Mouse (Mus musculus): ENCODE data around the gene Ppp1r12a. TPM values are rescaled to one million over a fixed set of nuclear protein-coding genes. Genes with fewer than 3 reads are reported as not detected.

Gene Ppp1r12a
- polyA plus RNA-seq, 1 experiment = 18.5 TPM

DNA sequence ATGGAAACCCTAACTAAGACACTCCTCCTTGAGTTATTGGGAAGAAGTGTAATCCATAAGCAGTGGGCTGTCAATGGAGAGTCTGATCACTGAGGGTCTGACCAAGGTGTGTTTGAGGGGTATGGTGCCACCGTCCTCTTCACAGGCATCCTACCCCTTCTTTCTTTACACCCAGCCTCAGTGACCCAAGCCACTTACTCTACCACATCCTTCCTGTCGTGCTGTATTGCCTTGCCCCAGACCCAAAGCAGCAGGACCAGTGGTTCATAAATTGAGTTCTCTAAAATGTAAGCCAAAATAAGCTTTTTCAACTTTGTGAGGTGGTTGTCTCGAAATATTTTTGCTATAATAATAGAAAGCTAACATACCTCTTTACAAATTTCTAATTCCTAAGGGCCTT is 22.2 kb upstream of the Ppp1r12a start:
- no peaks in the 10 kb centered on the region for H3K27me3 ChIP-seq (ENCODE audit: control insufficient read depth, insufficient read depth, insufficient read length)
- no peak overlapping the region for H3K4me2 ChIP-seq (ENCODE audit: low read depth)
- no peak for TF ChIP-seq MYOD1 (IDR thresholded peaks at IDR 0.05; ENCODE audit: control insufficient read depth in 1 of 3, insufficient read length in 2 of 3, low read depth in 2 of 3)
- TF ChIP-seq CEBPB (IDR thresholded peaks at IDR 0.05; ENCODE audit: insufficient read depth, poor library complexity, severe bottlenecking) = no peak
- no peak for TF ChIP-seq MYOG (IDR thresholded peaks at IDR 0.05; ENCODE audit: control insufficient read depth in 1 of 3, insufficient read depth in 1 of 3, insufficient read length in 2 of 3, low read depth in 2 of 3)
- no peak for TF ChIP-seq TCF3 (IDR thresholded peaks at IDR 0.05; ENCODE audit: insufficient read length, low read depth)
- TF ChIP-seq SRF (IDR thresholded peaks at IDR 0.05; ENCODE audit: control insufficient read depth, insufficient read length, low read depth) = no peak
- no peak for TF ChIP-seq POLR2A (IDR thresholded peaks at IDR 0.05; ENCODE audit: insufficient read length, low read depth)
- TF ChIP-seq REST (IDR thresholded peaks at IDR 0.05; ENCODE audit: insufficient read depth, insufficient read length) = no peak
- TF ChIP-seq E2F4 (IDR thresholded peaks at IDR 0.05; ENCODE audit: insufficient read depth) = no peak
- no peak for TF ChIP-seq USF1 (IDR thresholded peaks at IDR 0.05; ENCODE audit: low read depth)
- TF ChIP-seq TCF12 (IDR thresholded peaks at IDR 0.05; ENCODE audit: insufficient read depth, poor library complexity, severe bottlenecking) = no peak
- TF ChIP-seq MAX (IDR thresholded peaks at IDR 0.05; ENCODE audit: low read depth) = no peak
- no peak for TF ChIP-seq POLR2AphosphoS2 (IDR thresholded peaks at IDR 0.05; ENCODE audit: insufficient read length, low read depth)
- no peak overlapping the region for H3K4me3 ChIP-seq
- H3K36me3 ChIP-seq (ENCODE audit: control insufficient read depth, insufficient read depth) = no peaks in the 10 kb centered on the region
- H3ac ChIP-seq (ENCODE audit: control insufficient read depth, insufficient read length) = no peak overlapping the region
- no peaks in the 10 kb centered on the region for H3K79me2 ChIP-seq (ENCODE audit: control insufficient read depth, insufficient read depth)

DNA sequence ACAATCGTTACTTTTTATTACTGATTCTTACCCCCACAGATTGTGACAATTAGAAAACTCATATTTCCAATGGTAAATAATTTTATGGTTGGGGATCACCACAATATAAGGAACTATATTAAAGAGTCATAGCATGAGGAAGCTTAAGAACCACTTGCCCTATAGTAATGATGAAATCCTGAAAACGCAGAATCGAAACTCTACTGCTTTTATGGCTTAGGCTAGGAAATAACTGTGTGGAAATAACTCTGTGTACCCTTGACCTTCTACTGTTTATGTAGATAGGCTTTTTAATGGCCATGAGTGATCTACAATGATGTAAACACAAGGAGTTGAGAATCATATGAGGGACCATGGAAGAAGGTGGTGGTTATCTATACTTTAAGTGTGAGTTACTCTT is 21.3 kb upstream of the Ppp1r12a start:
- Histone ChIP-seq H3K4me2 (ENCODE audit: low read depth) (no peak overlapping the region), H3K36me3 (ENCODE audit: control insufficient read depth, insufficient read depth) (no peaks in the 10 kb centered on the region), H3K4me3 (no peak overlapping the region), H3K27me3 (ENCODE audit: control insufficient read depth, insufficient read depth, insufficient read length) (no peaks in the 10 kb centered on the region), H3ac (ENCODE audit: control insufficient read depth, insufficient read length) (no peak overlapping the region), H3K79me2 (ENCODE audit: control insufficient read depth, insufficient read depth) (no peaks in the 10 kb centered on the region)
- TF ChIP-seq SRF (IDR thresholded peaks at IDR 0.05; ENCODE audit: control insufficient read depth, insufficient read length, low read depth) (no peak), POLR2AphosphoS2 (IDR thresholded peaks at IDR 0.05; ENCODE audit: insufficient read length, low read depth) (no peak), POLR2A (IDR thresholded peaks at IDR 0.05; ENCODE audit: insufficient read length, low read depth) (no peak), USF1 (IDR thresholded peaks at IDR 0.05; ENCODE audit: low read depth) (no peak), MYOG (IDR thresholded peaks at IDR 0.05; ENCODE audit: control insufficient read depth in 1 of 3, insufficient read depth in 1 of 3, insufficient read length in 2 of 3, low read depth in 2 of 3) (no peak), TCF3 (IDR thresholded peaks at IDR 0.05; ENCODE audit: insufficient read length, low read depth) (no peak), CEBPB (IDR thresholded peaks at IDR 0.05; ENCODE audit: insufficient read depth, poor library complexity, severe bottlenecking) (no peak)

DNA sequence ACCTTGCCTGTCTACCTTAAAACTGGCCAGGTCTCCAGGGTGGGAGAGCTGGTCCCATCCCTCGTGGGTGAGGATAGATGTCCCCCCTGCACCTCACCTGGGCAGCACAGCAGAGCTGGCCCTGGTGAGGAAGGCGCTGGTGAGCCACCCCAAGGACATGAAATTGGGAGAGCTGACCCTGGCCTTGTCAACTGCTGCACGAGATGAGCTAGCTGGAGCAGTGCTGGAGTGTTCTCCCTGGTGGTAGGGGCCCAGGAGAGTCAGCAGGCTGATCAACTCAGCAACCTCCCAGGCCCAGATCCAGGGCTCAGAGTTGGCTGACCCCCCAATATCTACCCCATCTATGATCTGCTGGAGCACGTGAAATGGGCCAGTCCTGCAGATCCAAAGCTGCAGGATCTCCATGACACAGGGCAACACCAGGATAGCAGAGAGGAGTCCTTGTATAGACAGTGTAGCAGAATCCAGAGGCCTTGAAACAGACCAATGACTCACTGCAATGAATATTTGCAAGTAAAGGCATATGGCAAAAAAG is 17.9 kb upstream of the Ppp1r12a start:
- Histone ChIP-seq H3K27me3 (ENCODE audit: control insufficient read depth, insufficient read depth, insufficient read length) (no peaks in the 10 kb centered on the region), H3K4me3 (no peak overlapping the region), H3K4me2 (ENCODE audit: low read depth) (no peak overlapping the region), H3K36me3 (ENCODE audit: control insufficient read depth, insufficient read depth) (no peaks in the 10 kb centered on the region), H3ac (ENCODE audit: control insufficient read depth, insufficient read length) (no peak overlapping the region), H3K79me2 (ENCODE audit: control insufficient read depth, insufficient read depth) (no peaks in the 10 kb centered on the region)
- TF ChIP-seq USF1 (IDR thresholded peaks at IDR 0.05; ENCODE audit: low read depth) (no peak), E2F4 (IDR thresholded peaks at IDR 0.05; ENCODE audit: insufficient read depth) (no peak), MAX (IDR thresholded peaks at IDR 0.05; ENCODE audit: low read depth) (no peak), POLR2A (IDR thresholded peaks at IDR 0.05; ENCODE audit: insufficient read length, low read depth) (no peak), TCF3 (IDR thresholded peaks at IDR 0.05; ENCODE audit: insufficient read length, low read depth) (no peak), SRF (IDR thresholded peaks at IDR 0.05; ENCODE audit: control insufficient read depth, insufficient read length, low read depth) (no peak), MYOD1 (IDR thresholded peaks at IDR 0.05; ENCODE audit: control insufficient read depth in 1 of 3, insufficient read length in 2 of 3, low read depth in 2 of 3) (no peak), MYOG (IDR thresholded peaks at IDR 0.05; ENCODE audit: control insufficient read depth in 1 of 3, insufficient read depth in 1 of 3, insufficient read length in 2 of 3, low read depth in 2 of 3) (no peak), CEBPB (IDR thresholded peaks at IDR 0.05; ENCODE audit: insufficient read depth, poor library complexity, severe bottlenecking) (no peak), REST (IDR thresholded peaks at IDR 0.05; ENCODE audit: insufficient read depth, insufficient read length) (no peak), POLR2AphosphoS2 (IDR thresholded peaks at IDR 0.05; ENCODE audit: insufficient read length, low read depth) (no peak), TCF12 (IDR thresholded peaks at IDR 0.05; ENCODE audit: insufficient read depth, poor library complexity, severe bottlenecking) (no peak)

- Histone ChIP-seq H3K36me3 (ENCODE audit: control insufficient read depth, insufficient read depth) (no peaks in the 10 kb centered on the region), H3K27me3 (ENCODE audit: control insufficient read depth, insufficient read depth, insufficient read length) (no peaks in the 10 kb centered on the region), H3K4me2 (ENCODE audit: low read depth) (no peak overlapping the region), H3ac (ENCODE audit: control insufficient read depth, insufficient read length) (no peak overlapping the region), H3K4me3 (no peak overlapping the region), H3K79me2 (ENCODE audit: control insufficient read depth, insufficient read depth) (no peaks in the 10 kb centered on the region)
- no peak for TF ChIP-seq POLR2A (IDR thresholded peaks at IDR 0.05; ENCODE audit: insufficient read length, low read depth)
These were observed 16.3 kb upstream of the Ppp1r12a start for GRCm38 (mm10) chr10:108145701-108146100.

DNA sequence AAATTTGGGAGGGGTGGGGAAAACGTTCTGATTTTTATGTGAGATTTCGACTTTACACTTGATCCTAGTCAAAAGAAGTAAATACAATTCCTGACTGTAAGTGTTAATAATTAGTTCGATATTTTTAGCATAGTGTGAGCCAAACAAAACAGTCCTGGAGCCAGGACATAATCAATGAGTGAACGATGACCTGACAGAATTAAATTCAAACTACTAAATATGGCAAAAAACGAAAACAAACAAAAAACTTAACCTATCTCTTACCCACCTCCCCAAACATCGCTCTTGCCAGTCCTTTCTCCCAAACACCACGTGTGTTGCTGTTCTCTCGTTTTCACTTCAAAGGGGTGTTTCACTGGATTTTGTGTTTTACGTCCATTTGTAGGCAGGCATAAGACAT is 15.0 kb upstream of the Ppp1r12a start:
- H3ac ChIP-seq (ENCODE audit: control insufficient read depth, insufficient read length) = no peak overlapping the region
- no peak for TF ChIP-seq MYOG (IDR thresholded peaks at IDR 0.05; ENCODE audit: control insufficient read depth in 1 of 3, insufficient read depth in 1 of 3, insufficient read length in 2 of 3, low read depth in 2 of 3)
- no peak for TF ChIP-seq E2F4 (IDR thresholded peaks at IDR 0.05; ENCODE audit: insufficient read depth)
- H3K4me2 ChIP-seq (ENCODE audit: low read depth) = no peak overlapping the region
- H3K36me3 ChIP-seq (ENCODE audit: control insufficient read depth, insufficient read depth) = no peaks in the 10 kb centered on the region
- H3K27me3 ChIP-seq (ENCODE audit: control insufficient read depth, insufficient read depth, insufficient read length) = no peaks in the 10 kb centered on the region
- no peaks in the 10 kb centered on the region for H3K79me2 ChIP-seq (ENCODE audit: control insufficient read depth, insufficient read depth)
- no peak overlapping the region for H3K4me3 ChIP-seq

Measured in myocyte (in vitro differentiated cells).